Mouse (Mus musculus) MEL (cell line): ENCODE measurements around the gene Pea15a. TPM values are rescaled to one million over a fixed set of nuclear protein-coding genes. Genes with fewer than 3 reads are reported as not detected.

Experiments
- DNase-seq: peaks from one replicate; pipeline ENCODE4 v3.0.0; 2011; ENCODE audit warnings: low read depth, low spot score
- H3K27ac ChIP-seq: 2 replicates; pipeline ENCODE4 v1.5.1; 2012; ENCODE audit warnings: low read depth, mild to moderate bottlenecking, control low read depth, low read length, moderate library complexity; ENCODE audit not compliant: control insufficient read depth
- H3K27me3 ChIP-seq, 2 experiments: fragments of 150-350 bp in 1 of 2; sonication (generic) in 1 of 2; 2 replicates each; pipeline ENCODE4 v1.6.1; 2012; ENCODE audit warnings: low read length in 2 of 2, mild to moderate bottlenecking in 2 of 2, improper control_type of control experiment in 1 of 2, moderate library complexity in 1 of 2; ENCODE audit not compliant: insufficient read depth in 2 of 2, control insufficient read depth in 1 of 2
- H3K36me3 ChIP-seq, 2 experiments: 2 replicates each; pipeline ENCODE4 v1.6.1; 2012 to 2014; ENCODE audit warnings: low read length in 2 of 2, improper control_type of control experiment in 1 of 2, inconsistent platforms in 1 of 2, mild to moderate bottlenecking in 1 of 2; ENCODE audit not compliant: insufficient read depth in 2 of 2, control insufficient read depth in 1 of 2
- H3K4me1 ChIP-seq, 2 experiments: fragments of 150-350 bp in 1 of 2; sonication (generic) in 1 of 2; 2 replicates each; pipeline ENCODE4 v1.6.1; 2012; ENCODE audit warnings: low read length in 2 of 2, improper control_type of control experiment in 1 of 2, mild to moderate bottlenecking in 1 of 2; ENCODE audit not compliant: insufficient read depth in 2 of 2, control insufficient read depth in 1 of 2
- H3K4me3 ChIP-seq, 2 experiments: fragments of 150-350 bp in 1 of 2; sonication (generic) in 1 of 2; 2 replicates each; pipeline ENCODE4 v1.5.1; 2012; ENCODE audit warnings: low read depth in 2 of 2, low read length in 2 of 2, mild to moderate bottlenecking in 2 of 2, moderate library complexity in 2 of 2, control low read depth in 1 of 2, improper control_type of control experiment in 1 of 2; ENCODE audit not compliant: control insufficient read depth in 1 of 2, insufficient read depth in 1 of 2
- H3K79me2 ChIP-seq: 2 replicates; pipeline ENCODE4 v1.6.1; 2012; ENCODE audit warnings: mild to moderate bottlenecking, low read length, moderate library complexity; ENCODE audit not compliant: control insufficient read depth, poor library complexity, insufficient read depth
- H3K9ac ChIP-seq: 2 replicates; pipeline ENCODE4 v1.6.1; 2012; ENCODE audit warnings: low read depth, mild to moderate bottlenecking, control low read depth, low read length, moderate library complexity; ENCODE audit not compliant: control insufficient read depth, poor library complexity, severe bottlenecking
- H3K9me3 ChIP-seq: fragments of 150-350 bp; sonication (generic); replicated peaks from 2 replicates; pipeline ENCODE4 v1.6.1; 2012; ENCODE audit warnings: mild to moderate bottlenecking, low read length, improper control_type of control experiment, moderate library complexity; ENCODE audit not compliant: insufficient read depth
- CHD1 ChIP-seq: IDR thresholded peaks from 2 replicates; pipeline ENCODE4 v1.6.1; 2012; ENCODE audit warnings: low read depth, mild to moderate bottlenecking, inconsistent platforms, low read length, improper control_type of control experiment
- CHD2 ChIP-seq: IDR thresholded peaks from 2 replicates; pipeline ENCODE4 v1.6.1; 2011; ENCODE audit warnings: low read length, improper control_type of control experiment
- ELF1 ChIP-seq: IDR thresholded peaks from 2 replicates; pipeline ENCODE4 v1.6.1; 2014; ENCODE audit warnings: low read depth, mild to moderate bottlenecking, inconsistent platforms, low read length, improper control_type of control experiment, moderate library complexity
- EP300 ChIP-seq, 2 experiments: IDR thresholded peaks; 2 replicates each; pipeline ENCODE4 v1.6.1; 2011; ENCODE audit warnings: improper control_type of control experiment in 2 of 2, low read length in 2 of 2, low read depth in 1 of 2, mild to moderate bottlenecking in 1 of 2
- ETS1 ChIP-seq: IDR thresholded peaks from 2 replicates; pipeline ENCODE4 v1.6.1; 2012; ENCODE audit warnings: low read depth, mild to moderate bottlenecking, inconsistent platforms, low read length, improper control_type of control experiment, moderate library complexity
- GABPA ChIP-seq: IDR thresholded peaks from 2 replicates; pipeline ENCODE4 v1.6.1; 2012; ENCODE audit warnings: low read depth, mild to moderate bottlenecking, inconsistent platforms, low read length, improper control_type of control experiment, moderate library complexity
- GATA1 ChIP-seq: IDR thresholded peaks from 2 replicates; pipeline ENCODE4 v1.6.1; 2011; ENCODE audit warnings: low read depth, low read length, improper control_type of control experiment
- HCFC1 ChIP-seq: IDR thresholded peaks from 2 replicates; pipeline ENCODE4 v1.6.1; 2012; ENCODE audit warnings: low read depth, mild to moderate bottlenecking, inconsistent platforms, low read length, improper control_type of control experiment, moderate library complexity
- JUND ChIP-seq: IDR thresholded peaks from 2 replicates; pipeline ENCODE4 v1.6.1; 2011; ENCODE audit warnings: low read depth, mild to moderate bottlenecking, improper control_type of control experiment, low read length
- MAFK ChIP-seq: IDR thresholded peaks from 2 replicates; pipeline ENCODE4 v1.6.1; 2011; ENCODE audit warnings: low read depth, mild to moderate bottlenecking, low read length, improper control_type of control experiment, borderline replicate concordance
- MAX ChIP-seq: IDR thresholded peaks from 2 replicates; pipeline ENCODE4 v1.6.1; 2011; ENCODE audit warnings: low read length, improper control_type of control experiment
- MEF2A ChIP-seq: IDR thresholded peaks from 2 replicates; pipeline ENCODE4 v1.6.1; 2014; ENCODE audit warnings: low read depth, mild to moderate bottlenecking, inconsistent platforms, low read length, improper control_type of control experiment; ENCODE audit not compliant: poor library complexity, insufficient replicate concordance, severe bottlenecking; ENCODE audit errors: extremely low read depth
- MXI1 ChIP-seq: IDR thresholded peaks from 2 replicates; pipeline ENCODE4 v1.6.1; 2011; ENCODE audit warnings: mild to moderate bottlenecking, low read depth, low read length, improper control_type of control experiment
- MYB ChIP-seq: IDR thresholded peaks from 2 replicates; pipeline ENCODE4 v1.6.1; 2011; ENCODE audit warnings: mild to moderate bottlenecking, low read depth, low read length, improper control_type of control experiment
- MYC ChIP-seq: IDR thresholded peaks from 2 replicates; pipeline ENCODE4 v1.6.1; 2011; ENCODE audit warnings: low read depth, mild to moderate bottlenecking, low read length, improper control_type of control experiment, moderate library complexity
- NELFE ChIP-seq: IDR thresholded peaks from 2 replicates; pipeline ENCODE4 v1.6.1; 2011; ENCODE audit warnings: low read depth, low read length, improper control_type of control experiment
- NRF1 ChIP-seq: IDR thresholded peaks from 2 replicates; pipeline ENCODE4 v1.6.1; 2014; ENCODE audit warnings: low read depth, mild to moderate bottlenecking, inconsistent platforms, low read length, improper control_type of control experiment, moderate library complexity; ENCODE audit not compliant: poor library complexity, insufficient read depth, severe bottlenecking
- POLR2AphosphoS5 ChIP-seq: IDR thresholded peaks from 2 replicates; pipeline ENCODE4 v1.6.1; 2012; ENCODE audit warnings: low read depth, borderline replicate concordance, mild to moderate bottlenecking, inconsistent platforms, low read length, moderate library complexity, mixed read lengths
- SIN3A ChIP-seq: IDR thresholded peaks from 2 replicates; pipeline ENCODE4 v1.6.1; 2012; ENCODE audit warnings: low read length, improper control_type of control experiment, inconsistent platforms
- TBP ChIP-seq: IDR thresholded peaks from 2 replicates; pipeline ENCODE4 v1.8.0; 2011; ENCODE audit warnings: low read depth, low read length, improper control_type of control experiment
- TCF12 ChIP-seq: IDR thresholded peaks from 2 replicates; pipeline ENCODE4 v1.6.1; 2014; ENCODE audit warnings: low read depth, mild to moderate bottlenecking, inconsistent platforms, low read length, improper control_type of control experiment, moderate library complexity
- USF2 ChIP-seq, 2 experiments: IDR thresholded peaks; 2 replicates each; pipeline ENCODE4 v1.6.1; 2011 to 2012; ENCODE audit warnings: improper control_type of control experiment in 2 of 2, low read length in 2 of 2, borderline replicate concordance in 1 of 2, inconsistent platforms in 1 of 2, low read depth in 1 of 2, mild to moderate bottlenecking in 1 of 2; ENCODE audit not compliant: insufficient read depth in 1 of 2
- ZC3H11A ChIP-seq: IDR thresholded peaks from 2 replicates; pipeline ENCODE4 v1.6.1; 2012; ENCODE audit warnings: low read depth, mild to moderate bottlenecking, inconsistent platforms, low read length, improper control_type of control experiment
- ZKSCAN1 ChIP-seq: IDR thresholded peaks from 2 replicates; pipeline ENCODE4 v1.6.1; 2012; ENCODE audit warnings: low read depth, mild to moderate bottlenecking, inconsistent platforms, low read length, improper control_type of control experiment, moderate library complexity
- ZMIZ1 ChIP-seq: IDR thresholded peaks from 2 replicates; pipeline ENCODE4 v1.6.1; 2012; ENCODE audit warnings: low read depth, mild to moderate bottlenecking, inconsistent platforms, low read length, improper control_type of control experiment, moderate library complexity
- ZNF384 ChIP-seq: IDR thresholded peaks from 2 replicates; pipeline ENCODE4 v1.6.1; 2012; ENCODE audit warnings: low read depth, mild to moderate bottlenecking, inconsistent platforms, low read length, improper control_type of control experiment
- polyA plus RNA-seq, 2 experiments: library from polyadenylated mRNA; stranded (reverse) in 1 of 2; unstranded in 1 of 2; fragments of >175 nt in 1 of 2; fragments of >200 nt in 1 of 2; gene quantifications; 2 replicates each; pipeline versions ENCODE4 v1.2.1 to v1.2.4; 2012; ENCODE audit warnings: low replicate concordance in 2 of 2, low read depth in 1 of 2; ENCODE audit not compliant: insufficient read length in 2 of 2, insufficient read depth in 1 of 2, missing spikeins in 1 of 2
- total RNA-seq: library from RNA; depleted of rRNA; stranded (reverse); fragments of 300-350 nt; gene quantifications from 2 replicates; pipeline ENCODE4 v1.2.3, GENCODE M21; 2012

Pea15a gene
- total and polyA plus RNA-seq, 3 experiments, result 2.4 to 7.5 TPM; not detected in 1

DNA sequence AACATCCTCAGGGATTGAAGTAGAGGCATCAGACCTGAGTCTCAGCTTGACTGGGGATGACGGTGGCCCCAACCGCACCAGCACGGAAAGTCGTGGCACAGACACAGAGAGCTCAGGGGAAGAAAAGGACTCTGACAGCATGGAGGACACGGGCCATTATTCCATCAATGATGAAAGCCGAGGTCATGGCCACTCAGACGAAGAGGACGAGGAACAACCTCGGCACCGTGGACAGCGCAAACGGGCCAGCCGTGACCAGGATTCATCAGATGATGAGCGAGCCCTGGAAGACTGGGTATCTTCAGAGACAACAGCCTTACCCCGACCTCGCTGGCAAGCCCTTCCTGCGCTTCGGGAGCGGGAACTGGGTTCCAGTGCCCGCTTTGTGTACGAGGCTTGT is 34.2 kb downstream of the Pea15a start:
- Histone ChIP-seq H3K27me3 (no peaks in the 10 kb centered on the region), H3K9me3 (no peaks in the 10 kb centered on the region), H3K36me3 (peaks cover 0 to 34% of the 10 kb centered on the region in 2 experiments; a peak in 2 of 4 replicates), H3K79me2 (0 out of 2 replicates have a peak, but pooled peaks cover 1% of the 10 kb centered on the region), H3K9ac (no peak overlapping the region), H3K27ac (no peak overlapping the region), H3K4me3 (no peak overlapping the region), H3K4me1 (no peaks in the 10 kb centered on the region)
- DNase-seq, result no peak
- TF ChIP-seq JUND (no peak), TCF12 (no peak), NELFE (no peak), MXI1 (no peak), ZNF384 (no peak), EP300 (IDR thresholded peaks at IDR 0.05; ENCODE audit: low read depth in 1 of 2, low read length in 2 of 2) (no peak), ZMIZ1 (no peak), ETS1 (no peak), CHD1 (no peak), USF2 (IDR thresholded peaks at IDR 0.05; ENCODE audit: borderline replicate concordance in 1 of 2, insufficient read depth in 1 of 2, low read depth in 1 of 2, low read length in 2 of 2) (no peak), ELF1 (no peak), ZC3H11A (no peak)

DNA sequence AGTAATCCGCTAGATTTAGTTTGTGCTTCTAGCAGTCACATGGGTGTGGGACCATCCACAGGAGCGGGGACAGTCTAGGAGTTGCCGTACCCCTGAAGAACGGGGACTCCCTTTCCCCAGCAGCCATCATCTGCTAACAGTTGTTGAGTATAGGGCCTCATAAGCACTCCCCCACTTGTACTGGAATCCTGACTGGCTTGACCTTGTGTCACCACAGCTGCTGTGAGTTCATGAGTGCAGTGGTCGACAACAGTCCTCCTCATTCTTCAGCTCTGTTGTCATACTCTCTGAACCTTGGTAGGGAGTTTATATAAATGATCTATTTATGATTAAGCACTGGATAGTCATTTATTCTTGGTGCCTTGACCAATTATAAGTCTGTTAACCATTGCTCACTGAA is 36.8 kb downstream of the Pea15a start:
- Histone ChIP-seq H3K36me3 (peaks cover 12 to 32% of the 10 kb centered on the region in 2 experiments), H3K9ac (no peak overlapping the region), H3K9me3 (no peaks in the 10 kb centered on the region), H3K27ac (no peak overlapping the region), H3K27me3 (no peaks in the 10 kb centered on the region), H3K4me1 (peaks cover 2 to 7% of the 10 kb centered on the region in 2 experiments; a peak in 2 of 4 replicates), H3K79me2 (0 out of 2 replicates have a peak, but pooled peaks cover 1% of the 10 kb centered on the region), H3K4me3 (no peak overlapping the region)
- TF ChIP-seq CHD1 (no peak), MYC (no peak), ZMIZ1 (no peak), SIN3A (no peak), NRF1 (no peak)
- DNase-seq, result no peak

GRCm38 (mm10) chr1:172167911-172168310 is 38.7 kb downstream of the Pea15a start:
- Histone ChIP-seq H3K4me3 (no peak overlapping the region), H3K4me1 (peaks cover 2 to 7% of the 10 kb centered on the region in 2 experiments; a peak in 2 of 4 replicates), H3K9me3 (no peaks in the 10 kb centered on the region), H3K9ac (no peak overlapping the region), H3K36me3 (peaks cover 13 to 35% of the 10 kb centered on the region in 2 experiments), H3K27me3 (no peaks in the 10 kb centered on the region), H3K27ac (no peak overlapping the region), H3K79me2 (peaks cover 5% of the 10 kb centered on the region; the same call in 1 of the 2 replicates)
- DNase-seq, result no peak
- TF ChIP-seq GATA1 (no peak), MAX (no peak), ETS1 (no peak), JUND (no peak), HCFC1 (no peak), CHD2 (no peak), ZC3H11A (no peak), POLR2AphosphoS5 (no peak), ZKSCAN1 (no peak), USF2 (IDR thresholded peaks at IDR 0.05; ENCODE audit: borderline replicate concordance in 1 of 2, insufficient read depth in 1 of 2, low read depth in 1 of 2, low read length in 2 of 2) (no peak), MYB (no peak), TBP (no peak), GABPA (no peak), MEF2A (no peak), MAFK (no peak)
